Mouse (Mus musculus) lung, adult 2 months (tissue): ENCODE data around the gene Gm20388. TPM values are rescaled to one million over a fixed set of nuclear protein-coding genes. Genes with fewer than 3 reads are reported as not detected.

Experiments
- DNase-seq: peaks from one replicate; pipeline ENCODE4 v3.0.0; 2022
- H3K4me1 ChIP-seq: fragments of 200-500 bp; 2 replicates; pipeline ENCODE4 v1.6.1; 2011; ENCODE audit warnings: low read length; ENCODE audit not compliant: control insufficient read depth, insufficient read depth
- H3K4me3 ChIP-seq: fragments of 200-500 bp; replicated peaks from 2 replicates; pipeline ENCODE3; 2011; ENCODE audit warnings: low read depth, mild to moderate bottlenecking, control low read depth, low read length; ENCODE audit errors: extremely low read depth
- CTCF ChIP-seq: fragments of 200-500 bp; IDR thresholded peaks from 2 replicates; pipeline ENCODE4 v1.5.1; 2011; ENCODE audit warnings: mild to moderate bottlenecking, low read length, control low read depth; ENCODE audit not compliant: insufficient read depth
- POLR2A ChIP-seq: fragments of 200-500 bp; IDR thresholded peaks from 2 replicates; pipeline ENCODE4 v1.6.1; 2011; ENCODE audit warnings: low read depth, mild to moderate bottlenecking, control low read depth, low read length, borderline replicate concordance; ENCODE audit errors: extremely low read depth
- WGBS: fragments of 180-500 bp; shearing (Covaris S2); methylation state at CpG from one replicate; pipeline ENCODE4 v1.1.7; 2018; 5-methylcytosine and 5-hydroxymethylcytosine counted together
- polyA plus RNA-seq: library from polyadenylated mRNA; depleted of rRNA; stranded (reverse); fragments of >200 nt; gene quantifications from 2 replicates; pipeline ENCODE4 v1.2.3, GENCODE M21; 2012

The Gm20388 gene
- polyA plus RNA-seq, 1 experiment = 67.8 TPM

- Histone ChIP-seq H3K4me3 (no peak overlapping the region), H3K4me1 (peaks cover 36% of the 10 kb centered on the region)
- WGBS = 30% methylated on average over 7 of the region's 7 CpGs
- DNase-seq = no peak
- TF ChIP-seq POLR2A (no peak), CTCF (no peak)
Measured at GRCm38 (mm10) chr8:123014429-123014828, 3103.8 kb downstream of the Gm20388 start.

- Histone ChIP-seq H3K4me3 (no peak overlapping the region), H3K4me1 (peaks cover 33% of the 10 kb centered on the region)
- WGBS = 18% methylated on average over 3 of the region's 3 CpGs
- DNase-seq = no peak
- TF ChIP-seq POLR2A = no peak
- no peak for TF ChIP-seq CTCF
Measured at GRCm38 (mm10) chr8:123015074-123015473, 3104.4 kb downstream of the Gm20388 start.

- no peak for DNase-seq
- H3K4me3 ChIP-seq = no peak overlapping the region
- TF ChIP-seq CTCF (no peak), POLR2A (no peak)
- peaks cover 37% of the 10 kb centered on the region for H3K4me1 ChIP-seq
- 88% methylated on average over 4 of the region's 4 CpGs for WGBS
Measured at GRCm38 (mm10) chr8:123017143-123017542, 3106.5 kb downstream of the Gm20388 start.

DNA sequence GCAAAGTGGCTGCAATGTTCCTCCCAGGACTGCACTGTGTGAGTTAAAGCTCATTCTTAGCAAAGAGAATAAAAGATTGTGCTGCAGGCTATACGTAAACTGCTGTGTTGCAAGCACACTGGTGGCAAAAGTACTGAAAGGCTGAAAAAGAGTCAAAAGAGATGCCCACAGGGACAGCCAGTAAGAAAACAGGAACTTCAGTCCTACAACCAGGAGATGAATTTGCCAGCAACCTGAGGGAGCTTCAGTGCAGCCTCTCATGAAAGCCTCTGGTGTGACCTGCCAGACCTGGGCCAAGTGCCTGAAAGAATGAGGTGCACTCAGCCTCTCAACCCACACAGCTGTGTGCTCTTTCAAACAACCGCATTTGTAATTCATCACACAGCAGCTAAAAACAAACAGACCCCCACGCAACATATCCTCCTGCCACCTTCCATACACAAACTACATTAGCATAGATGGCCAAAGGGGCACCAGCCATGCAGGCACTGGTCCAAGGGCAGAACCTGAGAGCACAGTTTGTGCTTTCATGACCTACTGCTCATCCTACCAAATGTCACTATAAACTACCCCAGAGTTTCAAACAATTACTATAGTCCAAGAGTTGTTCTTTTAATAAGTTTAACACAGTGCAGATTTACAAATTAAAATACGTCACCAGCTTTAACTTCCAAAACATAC is 3108.0 kb downstream of the Gm20388 start:
- Histone ChIP-seq H3K4me1 (peaks cover 40% of the 10 kb centered on the region), H3K4me3 (no peak overlapping the region)
- WGBS = 48% methylated on average over 4 of the region's 4 CpGs
- TF ChIP-seq CTCF = no peak
- no peak for TF ChIP-seq POLR2A
- no peak for DNase-seq

DNA sequence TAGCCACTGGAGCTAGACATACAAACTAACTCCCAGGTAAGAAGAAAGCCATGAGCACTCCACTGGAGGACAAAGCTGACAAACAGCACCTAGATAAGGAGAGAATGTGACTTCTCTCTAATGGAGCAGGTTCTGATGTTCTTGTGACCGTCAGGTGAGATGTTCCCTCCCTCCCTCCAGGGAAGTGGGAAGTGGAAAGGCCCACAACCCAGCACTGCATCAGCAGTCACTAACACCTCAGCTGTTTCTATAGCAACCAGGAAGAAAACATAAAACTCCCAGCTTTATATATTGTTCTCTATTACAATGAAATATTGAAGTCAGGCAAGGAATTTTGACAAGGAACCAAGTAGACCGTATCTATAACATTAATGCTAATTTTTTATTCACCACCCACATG is 3109.4 kb downstream of the Gm20388 start:
- WGBS = 35% methylated on average over 2 of the region's 2 CpGs
- no peak overlapping the region for H3K4me3 ChIP-seq
- peaks cover 34% of the 10 kb centered on the region for H3K4me1 ChIP-seq
- TF ChIP-seq POLR2A (no peak), CTCF (no peak)
- DNase-seq = no peak

DNA sequence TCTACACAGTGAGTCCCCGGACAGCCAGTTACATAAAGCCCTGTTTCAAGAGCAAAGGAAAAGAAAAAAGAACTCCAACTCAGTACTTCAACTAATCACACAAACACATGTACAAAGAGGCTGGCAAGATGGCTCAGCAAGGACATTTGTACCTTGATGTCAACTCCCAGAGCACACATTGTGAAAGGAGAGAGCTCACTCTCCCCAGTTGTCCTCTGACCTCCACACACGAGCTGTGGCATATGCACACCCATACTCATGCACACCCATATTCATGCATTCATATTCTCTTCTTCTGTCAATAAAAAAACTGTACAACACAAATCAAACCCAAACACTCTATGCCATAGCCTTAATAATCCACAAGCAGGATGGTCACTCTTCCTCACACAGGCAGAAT is 3110.2 kb downstream of the Gm20388 start:
- Histone ChIP-seq H3K4me3 (no peak overlapping the region), H3K4me1 (peaks cover 34% of the 10 kb centered on the region)
- WGBS = 39% methylated on average over 2 of the region's 2 CpGs
- DNase-seq = no peak
- TF ChIP-seq CTCF (no peak), POLR2A (no peak)

DNA sequence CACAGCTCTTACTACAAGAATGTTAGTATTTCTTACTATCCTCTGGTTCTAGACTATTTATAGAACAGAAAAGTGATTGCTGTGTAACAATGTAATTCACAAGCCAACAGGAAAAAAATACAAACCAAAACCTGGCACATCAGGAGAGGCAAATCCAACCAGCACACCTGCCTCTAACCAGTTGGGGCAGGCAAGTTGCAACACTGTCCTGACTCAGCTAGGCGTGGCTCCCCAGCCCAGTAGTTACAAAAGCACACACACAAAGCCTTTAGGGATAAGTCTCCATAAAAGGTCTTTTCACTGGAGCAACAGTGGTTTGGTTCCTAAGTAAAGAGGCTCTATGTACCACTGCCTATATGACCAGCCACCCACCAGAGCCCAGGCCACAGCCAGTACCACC is 3110.6 kb downstream of the Gm20388 start:
- Histone ChIP-seq H3K4me1 (peaks cover 33% of the 10 kb centered on the region), H3K4me3 (no peak overlapping the region)
- 50% methylated on average over 1 of the region's 1 CpGs for WGBS
- TF ChIP-seq CTCF (no peak), POLR2A (no peak)
- peak; percentile 45 for DNase-seq

GRCm38 (mm10) chr8:123022727-123023126 is 3112.1 kb downstream of the Gm20388 start:
- Histone ChIP-seq H3K4me1 (peaks cover 31% of the 10 kb centered on the region), H3K4me3 (no peak overlapping the region)
- WGBS = 51% methylated on average over 3 of the region's 3 CpGs
- no peak for TF ChIP-seq CTCF
- DNase-seq = no peak

- peaks cover 24% of the 10 kb centered on the region for H3K4me1 ChIP-seq
- no peak overlapping the region for H3K4me3 ChIP-seq
- DNase-seq = no peak
- 97% methylated on average over 2 of the region's 2 CpGs for WGBS
- TF ChIP-seq POLR2A (no peak), CTCF (no peak)
Measured at GRCm38 (mm10) chr8:123024226-123024625, 3113.6 kb downstream of the Gm20388 start.

DNA sequence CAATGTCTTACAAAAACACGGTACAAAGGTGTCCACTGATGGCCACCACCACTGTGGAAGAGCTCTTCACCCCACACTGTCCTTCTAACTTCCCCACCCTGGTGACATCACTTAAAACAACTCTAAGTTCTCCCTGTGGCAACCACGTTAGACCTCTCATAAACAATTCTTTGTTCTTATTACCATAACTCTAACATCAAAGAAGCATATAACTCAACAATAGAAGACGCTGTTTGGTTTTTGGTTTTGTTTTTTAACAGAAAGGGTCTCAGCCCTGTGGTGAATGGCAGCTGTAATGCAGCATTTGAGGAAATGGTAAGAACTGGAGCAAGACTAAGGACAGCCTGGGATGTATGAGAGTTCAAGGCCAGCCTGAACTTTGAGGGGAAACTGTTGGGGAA is 3115.3 kb downstream of the Gm20388 start:
- 43% methylated on average over 3 of the region's 3 CpGs for WGBS
- no peak overlapping the region for H3K4me3 ChIP-seq
- DNase-seq = no peak
- TF ChIP-seq CTCF (no peak), POLR2A (no peak)
- peaks cover 28% of the 10 kb centered on the region for H3K4me1 ChIP-seq
